Mouse (Mus musculus): ENCODE results near the gene Stk11.

Gene Stk11

GRCm38 (mm10) chr10:80131316-80131951, 15.8 kb downstream of the Stk11 start:
- DNase-seq (ENCODE audit: low read depth), result no peak

GRCm38 (mm10) chr10:80131952-80132350, 16.3 kb downstream of the Stk11 start:
- DNase-seq (ENCODE audit: low read depth), result no peak

- DNase-seq (ENCODE audit: low read depth), result peak; percentile 39
These were observed 17.7 kb downstream of the Stk11 start for GRCm38 (mm10) chr10:80133226-80133849.

DNA sequence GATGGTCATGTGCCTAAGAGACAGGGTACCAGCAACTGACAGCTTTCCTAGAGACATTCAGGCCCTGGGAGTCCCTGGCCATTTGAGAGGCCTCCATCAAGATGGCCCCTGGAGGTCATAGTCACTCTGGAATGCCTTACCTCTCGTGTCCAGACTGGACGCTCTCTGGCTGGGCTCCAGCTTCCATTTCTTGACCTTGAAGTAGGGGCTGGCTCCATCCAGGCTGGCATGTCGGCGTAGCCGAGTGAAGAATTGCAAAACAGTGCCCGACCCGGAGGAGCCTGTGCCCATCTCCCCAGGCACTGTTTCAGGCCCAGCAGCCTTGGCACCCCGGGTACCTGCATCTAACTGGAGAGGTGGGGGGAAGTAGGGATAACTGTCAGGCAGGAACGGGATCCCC, 18.8 kb downstream of the Stk11 start:
- no peak for DNase-seq (ENCODE audit: low read depth)

DNA sequence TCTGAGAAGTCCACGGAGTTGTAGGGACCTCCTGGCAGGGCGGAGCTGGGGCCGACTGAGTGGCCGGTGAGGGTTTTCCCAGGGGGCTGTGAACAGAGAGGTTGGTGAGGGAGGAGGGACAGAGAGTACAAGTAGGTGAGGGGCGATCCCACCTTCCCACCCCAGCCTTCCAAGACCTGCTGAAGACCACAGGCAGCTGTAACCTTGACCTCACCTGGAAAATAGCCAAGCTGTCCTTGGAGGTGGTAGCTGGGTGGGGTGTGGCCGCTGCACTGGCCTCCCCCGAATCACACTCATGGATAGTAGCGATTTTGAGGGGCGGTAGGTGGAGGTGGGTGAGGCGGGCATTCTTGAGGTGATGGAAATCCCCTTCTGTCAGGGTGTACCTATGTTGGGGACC, 19.6 kb downstream of the Stk11 start:
- no peak for DNase-seq (ENCODE audit: low read depth)

DNA sequence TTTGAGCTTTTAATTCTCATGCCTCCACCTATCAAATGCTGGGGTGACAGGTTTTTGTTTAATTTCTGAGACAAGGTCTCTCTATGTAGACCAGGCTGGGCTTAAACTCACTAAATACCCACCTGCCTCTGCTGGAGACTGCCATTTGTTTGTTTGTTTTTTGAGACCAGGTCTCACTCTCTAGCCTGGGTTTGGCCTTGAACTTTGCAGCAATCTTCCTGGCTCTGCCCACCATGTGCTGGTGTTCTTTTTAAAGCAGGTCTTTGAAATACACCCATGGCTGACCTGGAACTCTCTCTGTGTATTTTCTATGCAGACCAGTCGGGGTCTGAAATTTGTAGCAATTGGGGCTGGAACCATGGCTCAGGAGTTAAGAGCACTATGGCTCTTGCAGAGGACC, 20.0 kb downstream of the Stk11 start:
- DNase-seq (ENCODE audit: low read depth), result no peak

- DNase-seq (ENCODE audit: low read depth), result no peak
These were observed 20.8 kb downstream of the Stk11 start for GRCm38 (mm10) chr10:80136179-80136951.

DNA sequence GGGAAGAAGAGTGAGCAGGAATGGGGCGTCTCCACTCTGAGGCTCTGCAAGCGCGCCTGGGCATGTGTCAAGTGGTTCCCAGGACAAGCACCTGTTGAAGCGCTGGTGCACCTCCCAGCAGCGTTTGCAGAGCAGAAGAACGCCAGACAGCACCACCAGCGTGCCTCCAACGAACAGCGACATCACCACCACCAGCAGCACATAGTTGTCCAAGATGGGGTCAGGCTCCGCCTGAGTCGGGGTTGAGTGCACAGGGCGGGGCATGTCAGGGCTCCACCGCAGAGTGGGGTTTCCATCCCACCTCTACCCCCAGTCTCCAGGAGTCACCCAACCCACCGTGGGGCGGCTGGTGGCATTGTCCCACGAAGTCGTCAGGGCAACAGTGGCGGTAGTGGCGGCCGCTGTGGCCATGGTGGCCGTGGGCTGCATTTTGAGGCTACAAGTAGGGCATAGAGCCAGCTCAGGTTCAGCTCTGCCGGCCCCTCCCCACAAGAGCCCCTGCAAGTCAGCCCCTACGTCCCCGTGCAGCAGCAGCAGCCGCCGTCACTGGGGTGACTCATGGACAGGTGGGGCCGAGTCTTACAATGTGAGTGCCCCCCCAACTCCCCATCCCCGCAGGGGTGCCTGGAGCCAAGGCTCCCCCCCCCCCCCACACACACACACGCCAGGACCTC, 21.5 kb downstream of the Stk11 start:
- no peak for DNase-seq (ENCODE audit: low read depth)

DNA sequence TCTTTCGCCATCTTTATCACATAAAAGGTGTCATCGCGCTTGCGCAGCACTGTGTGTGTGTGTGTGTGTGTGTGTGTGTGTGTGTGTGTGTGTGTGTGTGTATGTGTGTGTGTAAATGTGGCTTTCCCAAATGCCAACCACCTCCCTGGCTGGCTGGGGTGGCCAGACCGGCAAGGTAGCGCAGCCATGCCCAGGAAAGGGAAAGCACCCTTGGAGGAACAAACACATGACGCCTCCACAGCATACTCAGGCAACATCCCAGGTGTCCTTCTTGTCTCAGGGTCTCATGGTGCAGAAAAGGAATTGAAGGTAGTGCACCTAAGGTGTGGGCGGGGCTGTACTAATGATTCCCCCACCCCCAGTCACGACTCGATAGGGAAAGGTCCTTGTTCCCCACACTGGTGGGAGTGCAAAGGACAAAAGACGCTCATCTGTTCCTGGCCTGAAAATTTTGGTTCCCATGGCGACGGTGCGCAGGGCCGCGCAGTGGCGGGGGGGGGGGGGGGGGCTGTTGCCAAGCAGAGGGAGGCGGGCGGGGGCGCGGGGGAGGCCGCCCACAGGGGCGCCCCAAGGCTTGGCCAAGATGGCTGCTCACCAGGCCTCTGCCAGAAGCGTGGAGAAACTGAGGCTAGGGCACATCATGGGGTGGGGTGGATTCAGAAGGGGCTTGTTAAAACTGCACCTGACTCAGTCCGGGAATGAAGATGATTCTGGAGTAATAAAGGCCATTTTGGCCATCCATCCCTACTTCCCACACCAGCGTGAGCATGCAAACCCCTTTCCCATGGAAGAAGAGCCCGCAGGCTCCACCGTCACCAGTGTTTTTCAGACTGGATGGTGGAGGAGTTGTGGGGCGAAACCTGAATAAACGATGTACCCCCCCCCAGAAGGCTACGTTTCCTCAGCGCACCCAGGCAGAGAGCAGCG, 22.3 kb downstream of the Stk11 start:
- DNase-seq (ENCODE audit: low read depth), result no peak

- DNase-seq (ENCODE audit: low read depth), result peak; percentile 82
These were observed 23.2 kb downstream of the Stk11 start, which contains the start of gene Atp5d for GRCm38 (mm10) chr10:80138553-80139438. Gene Atp5d, plus strand, starts transcription at chr10:80138632.

- DNase-seq (ENCODE audit: low read depth), result no peak
These were observed 23.8 kb downstream of the Stk11 start for GRCm38 (mm10) chr10:80139439-80139775.

- DNase-seq (ENCODE audit: low read depth), result no peak
These were observed 24.5 kb downstream of the Stk11 start for GRCm38 (mm10) chr10:80139975-80140665.

DNA sequence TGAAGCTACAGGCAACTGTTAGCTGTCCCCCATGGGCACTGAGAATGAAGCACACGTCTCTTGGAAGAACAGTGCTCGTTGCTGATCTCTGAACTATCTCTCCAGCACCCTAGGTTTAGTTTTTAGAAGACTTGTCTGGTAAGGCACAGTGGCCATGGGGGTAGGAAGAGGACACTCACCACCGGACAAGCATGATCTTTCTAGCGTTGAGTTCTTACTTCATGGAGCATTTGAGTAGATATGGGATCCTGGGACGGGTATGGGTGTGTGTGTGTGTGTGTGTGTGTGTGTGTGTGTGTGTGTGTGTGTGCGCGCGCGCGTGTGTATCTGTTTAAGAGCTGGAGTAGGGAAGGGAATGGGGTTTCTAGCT, 25.0 kb downstream of the Stk11 start, which contains the start of gene Cbarp:
Gene Cbarp (minus strand): TSS at position 170 of the 370 bp plus-strand sequence.
- no peak for DNase-seq (ENCODE audit: low read depth)

- DNase-seq (ENCODE audit: low read depth), result peak; percentile 98
These were observed 25.6 kb downstream of the Stk11 start for GRCm38 (mm10) chr10:80141243-80141642.

- peak; percentile 99 for DNase-seq (ENCODE audit: low read depth)
These were observed 26.4 kb downstream of the Stk11 start for GRCm38 (mm10) chr10:80141786-80142529.

DNA sequence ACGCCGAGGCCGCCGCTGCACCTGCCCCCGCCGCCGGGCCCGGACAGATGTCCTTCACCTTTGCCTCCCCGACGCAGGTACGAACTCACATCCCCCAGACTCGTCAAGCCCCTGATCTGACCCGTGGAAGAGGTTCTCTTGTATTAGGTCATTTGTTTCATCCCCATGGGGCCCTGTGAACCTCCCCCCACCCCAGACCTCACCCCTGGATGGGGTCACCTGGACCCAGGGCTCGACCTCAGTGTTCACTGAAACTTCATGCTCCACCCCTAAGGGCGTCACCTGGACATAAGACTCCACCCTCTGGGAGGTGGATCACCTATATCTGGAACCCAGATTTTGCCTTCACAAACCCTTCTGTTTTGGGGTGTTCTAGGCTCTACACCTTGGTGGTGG, 26.9 kb downstream of the Stk11 start:
- no peak for DNase-seq (ENCODE audit: low read depth)

GRCm38 (mm10) chr10:80143664-80144063, 28.1 kb downstream of the Stk11 start:
- no peak for DNase-seq (ENCODE audit: low read depth)

DNA sequence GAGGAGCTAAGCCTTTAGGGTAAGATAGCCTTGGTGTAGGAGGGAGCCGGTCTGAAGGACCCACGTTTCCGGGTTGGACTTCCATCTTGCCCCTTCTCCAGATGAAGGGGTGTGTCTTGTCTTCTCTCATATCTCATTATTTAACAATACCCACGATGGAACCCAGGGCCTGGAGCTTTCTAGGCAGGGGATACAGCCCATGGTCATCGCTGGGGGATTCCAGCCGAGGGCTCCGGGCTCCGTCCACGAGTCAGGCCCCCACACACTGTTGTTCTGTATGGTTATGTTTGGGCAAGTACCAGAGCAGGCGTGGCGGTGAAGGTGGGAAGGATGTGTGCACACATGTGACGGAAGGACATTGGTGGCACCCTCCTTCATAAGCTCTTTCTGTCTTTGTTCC, 28.6 kb downstream of the Stk11 start:
- DNase-seq (ENCODE audit: low read depth), result no peak
